ENCODE assay signal across 8 mouse cellular contexts in genomic region chr17:34313393-34313792, GRCm38 (mm10). TPM values are rescaled to one million over a fixed set of nuclear protein-coding genes. Genes with fewer than 3 reads are reported as not detected.
A peak's percentile ranks its signal among the peaks of the same experiment; 100 is the strongest.
DNase-seq lines count a peak whose midpoint lies in the region; ATAC-seq lines count a peak whose summit lies in the region.

No protein-coding gene starts in this region.

- peak; percentile 72 for ATAC-seq in CD4-positive, CD25-positive, alpha-beta regulatory T cell, adult 4 months

- DNase-seq in T-cell, adult 2 months (ENCODE audit: low spot score), result peak; percentile 81
- DNase-seq in cerebellum, postnatal 36 days, result peak; percentile 65 to 71
- peak; percentile 70 to 78 for DNase-seq in gastrocnemius, postnatal 4 days (ENCODE audit: low spot score in 2 of 2)
- peak; percentile 35 to 72 for DNase-seq in layer of hippocampus, adult 8-10 months (ENCODE audit: low spot score in 2 of 2)
- peak; percentile 79 for DNase-seq in lung, postnatal 25 days (ENCODE audit: low spot score)
- DNase-seq in right cerebral cortex, postnatal 4 days, result peak; percentile 83
- peak; percentile 32 for DNase-seq in yolk sac, embryonic 10.5 days (ENCODE audit: low spot score)

RNA-seq across cellular contexts. Expression of gene H2-Eb1, which starts 7.7 kb away (rescaled TPM):
- polyA plus RNA-seq in CD4-positive, CD25-positive, alpha-beta regulatory T cell, adult 4 months (2017; shearing (Covaris generic)), result 10 to 100 TPM; 12.7 to 77.2 TPM
- total RNA-seq in gastrocnemius, postnatal 4 days (2021), result 1 to 10 TPM; 2.6 to 4.1 TPM
- total RNA-seq in layer of hippocampus, adult 8-10 months (2022), result 10 to 100 TPM in 2 of 4 experiments, 1 to 10 TPM in 2; 1.9 to 25.1 (median 10.1) TPM

RNA-seq across cellular contexts. Expression of gene H2-Eb2, which starts 12.1 kb away (rescaled TPM):
- polyA plus RNA-seq in CD4-positive, CD25-positive, alpha-beta regulatory T cell, adult 4 months (2017; shearing (Covaris generic)), result under 1 TPM in 1 of 2 experiments, not detected in 1; 0.18 TPM
- total RNA-seq in gastrocnemius, postnatal 4 days (2021), result not detected
- not detected for total RNA-seq in layer of hippocampus, adult 8-10 months (2022)

RNA-seq across cellular contexts. Expression of gene H2-Aa, which starts 25.8 kb away (rescaled TPM):
- 100 to 1,000 TPM in 1 of 2 experiments, 10 to 100 TPM in 1; 11.3 to 101 TPM for polyA plus RNA-seq in CD4-positive, CD25-positive, alpha-beta regulatory T cell, adult 4 months (2017; shearing (Covaris generic))
- 1 to 10 TPM; 2.1 to 3.1 TPM for total RNA-seq in gastrocnemius, postnatal 4 days (2021)
- total RNA-seq in layer of hippocampus, adult 8-10 months (2022), result 10 to 100 TPM in 2 of 4 experiments, 1 to 10 TPM in 1, under 1 TPM in 1; 0.70 to 29.8 (median 13.8) TPM

RNA-seq across cellular contexts. Expression of gene Btnl2, which starts 41.2 kb away (rescaled TPM):
- polyA plus RNA-seq in CD4-positive, CD25-positive, alpha-beta regulatory T cell, adult 4 months (2017; shearing (Covaris generic)), result under 1 TPM in 1 of 2 experiments, not detected in 1; 0.23 TPM
- under 1 TPM; 0.64 to 0.67 TPM for total RNA-seq in gastrocnemius, postnatal 4 days (2021)
- 1 to 10 TPM in 1 of 4 experiments, under 1 TPM in 3; 0.47 to 1.0 (median 0.73) TPM for total RNA-seq in layer of hippocampus, adult 8-10 months (2022)

RNA-seq across cellular contexts. Expression of gene H2-Ab1, which starts 55.9 kb away (rescaled TPM):
- polyA plus RNA-seq in CD4-positive, CD25-positive, alpha-beta regulatory T cell, adult 4 months (2017; shearing (Covaris generic)), result 10 to 100 TPM in 1 of 2 experiments, 1 to 10 TPM in 1; 8.9 to 77.0 TPM
- 1 to 10 TPM; 2.1 to 2.9 TPM for total RNA-seq in gastrocnemius, postnatal 4 days (2021)
- 10 to 100 TPM in 2 of 4 experiments, 1 to 10 TPM in 2; 1.1 to 31.1 (median 11.6) TPM for total RNA-seq in layer of hippocampus, adult 8-10 months (2022)

Comparison
In these comparisons a context has a peak if more than half of its experiments do, and no peak if none do; other contexts are left out.
1. Peak in every context shown above with its lines: DNase-seq and ATAC-seq.
2. DNase-seq: peak in every context shown above with its lines; median percentile 83 in right cerebral cortex, postnatal 4 days; 81 in T-cell, adult 2 months; 79 in lung, postnatal 25 days; 74 in gastrocnemius, postnatal 4 days; 68 in cerebellum, postnatal 36 days; 54 in layer of hippocampus, adult 8-10 months; 32 in yolk sac, embryonic 10.5 days.